Mouse (Mus musculus) lung, postnatal 0 days (tissue): Measurements from ENCODE around the gene Gm3182.
"Not testable (repeated sequence)": the region's sequence is repeated elsewhere in the genome, so short reads cannot be mapped to it uniquely, and the experiment has no call there.

Source experiments
- CTCF ChIP-seq: IDR thresholded peaks from 2 replicates; pipeline ENCODE4 v1.5.1; 2016; ENCODE audit warnings: antibody characterized with exemption, mild to moderate bottlenecking
- EP300 ChIP-seq: IDR thresholded peaks from 2 replicates; pipeline ENCODE4 v1.6.1; 2016; ENCODE audit warnings: antibody characterized with exemption, mild to moderate bottlenecking, control low read depth

DNA sequence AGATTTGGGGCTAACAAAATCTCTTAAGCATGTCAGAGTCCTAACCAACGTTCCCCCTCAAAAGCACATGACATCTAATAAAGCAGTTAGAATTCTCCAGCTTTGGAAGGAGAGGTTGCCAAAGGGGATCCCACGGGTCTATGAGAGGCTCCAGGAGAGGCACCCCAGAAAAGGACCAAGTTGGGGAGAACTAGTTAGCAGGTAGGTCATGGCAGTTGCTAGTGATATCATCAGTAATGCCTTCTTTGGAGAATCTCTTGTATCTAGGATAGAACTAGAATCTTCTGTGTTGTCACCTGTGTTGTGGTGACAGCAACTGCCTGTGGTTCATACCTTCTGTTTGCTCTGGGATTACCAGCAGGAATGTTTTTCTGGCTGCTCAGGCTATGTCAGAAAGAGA lies at the start of gene Gm3182:
- TF ChIP-seq CTCF, EP300: not testable (repeated sequence)
